Mouse (Mus musculus): ENCODE measurements around the gene Ccdc14. TPM values are rescaled to one million over a fixed set of nuclear protein-coding genes. Genes with fewer than 3 reads are reported as not detected.
"Not testable (repeated sequence)": the region's sequence is repeated elsewhere in the genome, so short reads cannot be mapped to it uniquely, and the experiment has no call there.

Gene Ccdc14
- total RNA-seq, 4 experiments from 2014 or later, result 2.4 to 3.6 (median 3.2) TPM

- DNase-seq (ENCODE audit: low spot score in 2 of 2), result peak in 1 of 2 experiments; percentile 19
Measured at GRCm38 (mm10) chr16:34706487-34706946, 16.1 kb downstream of the Ccdc14 start.

GRCm38 (mm10) chr16:34711481-34711880 is 21.1 kb downstream of the Ccdc14 start:
- DNase-seq (ENCODE audit: low spot score in 2 of 2), result no peak

GRCm38 (mm10) chr16:34725156-34725555 is 34.7 kb downstream of the Ccdc14 start:
- DNase-seq (ENCODE audit: low spot score in 2 of 2), result no peak

GRCm38 (mm10) chr16:34728610-34729009 is 38.2 kb downstream of the Ccdc14 start:
- not testable (repeated sequence) for DNase-seq (ENCODE audit: low spot score in 2 of 2)

- DNase-seq (ENCODE audit: low spot score in 2 of 2), result no peak
Measured at GRCm38 (mm10) chr16:34729371-34729770, 39.0 kb downstream of the Ccdc14 start.

- DNase-seq (ENCODE audit: low spot score in 2 of 2), result no peak
Measured at GRCm38 (mm10) chr16:34738656-34739233, 48.3 kb downstream of the Ccdc14 start.

- DNase-seq (ENCODE audit: low spot score in 2 of 2), result no peak
Measured at GRCm38 (mm10) chr16:34742930-34743329, 52.5 kb downstream of the Ccdc14 start.

GRCm38 (mm10) chr16:34745065-34745585 is 54.7 kb downstream of the Ccdc14 start, which contains the start of gene Mylk:
TSS of gene Mylk (plus strand) at chr16:34745210.
- peak; percentile 21 to 49 for DNase-seq (ENCODE audit: low spot score in 2 of 2)

GRCm38 (mm10) chr16:34748081-34748720 is 57.8 kb downstream of the Ccdc14 start:
- DNase-seq (ENCODE audit: low spot score in 2 of 2), result no peak

GRCm38 (mm10) chr16:34749536-34749935 is 59.1 kb downstream of the Ccdc14 start:
- no peak for DNase-seq (ENCODE audit: low spot score in 2 of 2)

- DNase-seq (ENCODE audit: low spot score in 2 of 2), result no peak
Measured at GRCm38 (mm10) chr16:34752026-34752425, 61.6 kb downstream of the Ccdc14 start.

- DNase-seq (ENCODE audit: low spot score in 2 of 2), result no peak
Measured at GRCm38 (mm10) chr16:34752977-34753376, 62.6 kb downstream of the Ccdc14 start.

GRCm38 (mm10) chr16:34756991-34757390 is 66.6 kb downstream of the Ccdc14 start:
- DNase-seq (ENCODE audit: low spot score in 2 of 2), result no peak

- no peak for DNase-seq (ENCODE audit: low spot score in 2 of 2)
Measured at GRCm38 (mm10) chr16:34758205-34758604, 67.8 kb downstream of the Ccdc14 start.

- no peak for DNase-seq (ENCODE audit: low spot score in 2 of 2)
Measured at GRCm38 (mm10) chr16:34763959-34764591, 73.7 kb downstream of the Ccdc14 start.

- no peak for DNase-seq (ENCODE audit: low spot score in 2 of 2)
Measured at GRCm38 (mm10) chr16:34765666-34766065, 75.2 kb downstream of the Ccdc14 start.

- no peak for DNase-seq (ENCODE audit: low spot score in 2 of 2)
Measured at GRCm38 (mm10) chr16:34766193-34766592, 75.8 kb downstream of the Ccdc14 start.

- DNase-seq (ENCODE audit: low spot score in 2 of 2), result no peak
Measured at GRCm38 (mm10) chr16:34767443-34767842, 77.0 kb downstream of the Ccdc14 start.

- DNase-seq (ENCODE audit: low spot score in 2 of 2), result no peak
Measured at GRCm38 (mm10) chr16:34768436-34768835, 78.0 kb downstream of the Ccdc14 start.

GRCm38 (mm10) chr16:34770127-34770526 is 79.7 kb downstream of the Ccdc14 start:
- no peak for DNase-seq (ENCODE audit: low spot score in 2 of 2)

GRCm38 (mm10) chr16:34772445-34773032 is 82.1 kb downstream of the Ccdc14 start:
- DNase-seq (ENCODE audit: low spot score in 2 of 2), result no peak

Measured in layer of hippocampus, adult 8-10 months (tissue).